Mouse (Mus musculus) 3134 (cell line): Measurements from ENCODE around the gene Zfyve28.
A peak's percentile ranks its signal among the peaks of the same experiment; 100 is the strongest.

ENCODE experiments used
- DNase-seq: peaks from one replicate; pipeline ENCODE4 v3.0.0-alpha.2; 2011; ENCODE audit warnings: low spot score; ENCODE audit not compliant: insufficient read length; ENCODE audit errors: extremely low read depth

Gene Zfyve28

DNA sequence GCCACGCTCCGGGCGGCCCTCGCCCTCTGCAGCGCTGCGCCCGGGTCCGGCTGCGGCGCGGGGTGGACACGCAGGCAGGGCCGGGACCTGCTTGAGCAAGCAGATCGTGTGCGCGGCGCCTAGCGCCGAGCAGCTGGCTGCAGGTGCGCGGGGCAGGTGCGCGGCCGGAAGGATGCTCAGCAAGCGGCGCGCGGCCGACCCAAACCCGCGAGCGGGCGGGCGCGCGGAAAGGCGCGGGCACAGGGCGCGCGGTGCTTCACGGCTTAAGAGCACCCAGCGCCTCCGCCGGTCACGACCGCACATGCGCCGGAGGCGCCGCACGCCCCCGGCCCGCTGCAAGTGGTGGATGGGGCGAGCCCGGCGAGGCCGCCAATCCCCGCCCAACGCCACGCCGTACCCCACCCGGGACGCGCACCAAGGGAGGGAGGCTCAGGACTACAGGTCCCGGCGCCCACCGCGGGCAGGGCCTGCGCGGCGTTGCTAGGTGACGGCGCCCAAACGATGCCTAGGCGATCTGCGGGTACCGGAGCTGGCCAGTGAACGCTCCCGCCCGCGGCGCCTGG lies at the start of gene Zfyve28, which contains the start of gene Cfap99:
Zfyve28 (minus strand) TSS at position 296 of the 563 bp plus-strand sequence.
Cfap99 (plus strand) TSS at position 447 of the 563 bp plus-strand sequence.
- DNase-seq = no peak

DNA sequence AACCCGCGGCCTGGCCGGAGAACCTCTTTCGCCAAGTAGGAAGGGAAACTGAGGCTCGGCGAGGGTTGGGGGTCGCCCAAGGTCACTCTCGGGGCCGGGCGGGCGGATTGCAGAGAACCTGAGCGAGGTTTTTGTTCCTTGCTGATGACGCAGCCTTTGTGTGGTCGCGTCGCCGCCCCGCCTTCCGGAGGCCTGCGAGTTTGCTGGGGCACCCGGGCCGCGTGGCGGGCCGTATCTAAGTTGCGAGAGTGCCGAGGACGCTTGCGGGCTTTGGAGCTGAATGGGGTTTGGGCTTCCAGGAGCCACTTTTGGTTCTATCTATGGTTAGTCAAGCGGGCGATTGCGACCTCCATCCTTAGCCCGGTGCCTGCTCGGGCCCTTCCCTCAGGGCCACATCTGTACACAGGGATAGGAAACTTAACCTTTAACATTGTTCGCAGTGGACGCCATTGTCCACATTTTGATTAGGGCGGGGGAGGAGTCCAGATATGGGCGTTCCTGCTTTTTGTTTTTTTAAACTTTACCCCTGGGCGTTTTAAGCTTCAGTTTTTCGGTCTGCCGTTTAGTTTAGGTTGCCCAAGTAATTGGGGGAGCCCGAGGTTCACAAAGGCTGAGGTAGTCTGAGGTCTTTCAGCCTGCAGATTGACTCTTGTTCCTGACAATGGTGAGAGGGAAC lies 48.7 kb upstream of the Zfyve28 start:
- peak; percentile 78 for DNase-seq

DNA sequence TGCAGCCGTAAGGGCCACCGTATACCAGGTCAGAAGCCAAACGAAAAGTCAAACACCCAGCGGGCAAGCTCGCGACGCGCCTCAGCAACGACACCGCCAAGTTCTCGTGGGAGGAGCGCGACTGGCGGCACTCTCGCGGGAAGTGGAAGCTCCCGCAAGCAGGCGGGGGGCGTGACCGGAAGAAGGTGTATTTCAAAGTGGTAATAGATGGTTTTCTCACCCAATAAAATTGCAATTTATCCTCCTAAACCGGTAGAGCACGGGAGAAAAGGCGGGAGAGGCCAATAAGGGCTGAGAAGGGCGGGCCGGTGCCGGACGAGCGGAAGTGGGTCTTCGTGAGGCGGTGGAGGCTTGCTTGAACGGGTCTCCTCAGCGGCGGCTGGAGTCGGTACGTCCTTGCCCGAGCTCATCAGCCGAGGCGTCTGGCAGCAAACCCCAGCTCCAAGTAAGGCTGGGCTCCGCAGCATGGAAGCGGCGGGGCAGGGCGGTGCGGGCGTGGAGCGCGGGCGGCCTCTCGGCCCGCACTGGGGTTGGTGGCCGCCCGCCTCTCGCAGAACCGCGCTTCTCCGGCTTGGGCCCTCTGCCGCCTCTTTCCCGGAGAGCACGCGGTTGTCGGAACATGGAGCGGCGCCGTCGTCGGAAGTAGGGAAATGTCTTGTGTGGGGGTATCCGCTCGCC lies 48.0 kb upstream of the Zfyve28 start, which contains the start of gene Rnf4:
Rnf4 (plus strand) TSS at position 193 of the 678 bp plus-strand sequence.
- peak; percentile 95 for DNase-seq

DNA sequence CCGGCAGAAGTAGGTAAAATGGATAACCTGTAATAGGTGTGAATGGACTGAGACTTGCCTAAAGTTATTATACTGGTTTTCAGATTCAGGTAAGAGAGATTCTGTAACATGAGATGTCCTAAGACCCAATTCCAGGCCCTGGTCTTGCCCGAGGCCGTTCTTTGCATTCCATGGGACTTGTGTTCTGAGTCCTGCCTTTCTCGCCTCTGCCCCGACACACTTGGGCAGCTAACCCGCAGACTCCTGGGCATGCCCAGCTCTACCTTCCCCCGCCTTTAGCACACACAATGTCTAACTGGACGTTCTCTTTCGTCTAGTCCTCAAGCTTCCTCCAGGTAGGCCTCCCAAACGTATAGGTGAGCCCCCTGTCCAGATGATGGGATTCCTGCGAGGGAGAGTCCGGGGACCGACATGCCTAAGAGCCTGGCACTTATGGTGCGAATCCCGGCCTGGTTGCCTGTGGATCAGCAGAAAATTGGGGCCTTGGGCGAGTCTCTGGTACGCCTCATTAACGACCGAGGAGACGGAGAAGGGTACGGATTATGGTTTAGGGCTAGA lies 47.4 kb upstream of the Zfyve28 start:
- no peak for DNase-seq

DNA sequence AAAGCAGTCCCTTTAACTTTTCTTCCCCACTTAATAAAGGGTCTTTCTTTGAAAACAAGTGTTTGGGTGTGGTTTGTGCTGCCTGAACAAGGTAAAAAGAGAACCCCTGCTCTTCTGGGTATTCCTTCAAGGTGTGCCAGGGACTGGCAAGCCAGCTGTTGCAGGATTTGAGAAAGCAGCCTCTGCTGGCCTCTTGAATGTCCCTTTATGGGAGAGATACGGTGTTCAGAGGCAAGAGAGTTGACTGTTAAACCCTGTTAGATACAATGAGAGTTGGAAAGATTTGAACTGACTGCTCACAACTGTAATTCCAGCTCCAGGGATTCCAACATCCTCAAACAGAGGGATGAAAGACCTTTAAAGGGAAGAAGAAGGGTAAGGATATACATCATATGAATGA lies 45.8 kb upstream of the Zfyve28 start:
- no peak for DNase-seq

DNA sequence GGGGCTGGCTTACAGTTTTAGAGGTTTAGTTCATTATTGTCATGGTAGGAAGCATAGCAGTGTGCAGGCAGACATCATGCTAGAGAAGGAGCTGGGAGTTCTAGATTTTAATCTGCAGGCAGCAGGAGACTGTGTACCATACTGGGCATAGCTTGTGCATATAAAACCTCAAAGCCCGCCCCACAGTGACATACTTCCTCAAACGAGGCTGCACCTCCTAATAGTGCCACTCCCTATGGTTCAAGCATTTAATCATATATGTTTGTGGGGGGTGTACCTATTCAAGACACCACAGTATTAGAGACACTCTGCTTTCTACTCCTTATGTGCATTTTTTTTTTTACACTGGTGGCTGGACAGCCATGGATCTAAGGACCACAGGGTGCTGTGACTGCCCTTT lies 41.9 kb upstream of the Zfyve28 start:
- DNase-seq = no peak

DNA sequence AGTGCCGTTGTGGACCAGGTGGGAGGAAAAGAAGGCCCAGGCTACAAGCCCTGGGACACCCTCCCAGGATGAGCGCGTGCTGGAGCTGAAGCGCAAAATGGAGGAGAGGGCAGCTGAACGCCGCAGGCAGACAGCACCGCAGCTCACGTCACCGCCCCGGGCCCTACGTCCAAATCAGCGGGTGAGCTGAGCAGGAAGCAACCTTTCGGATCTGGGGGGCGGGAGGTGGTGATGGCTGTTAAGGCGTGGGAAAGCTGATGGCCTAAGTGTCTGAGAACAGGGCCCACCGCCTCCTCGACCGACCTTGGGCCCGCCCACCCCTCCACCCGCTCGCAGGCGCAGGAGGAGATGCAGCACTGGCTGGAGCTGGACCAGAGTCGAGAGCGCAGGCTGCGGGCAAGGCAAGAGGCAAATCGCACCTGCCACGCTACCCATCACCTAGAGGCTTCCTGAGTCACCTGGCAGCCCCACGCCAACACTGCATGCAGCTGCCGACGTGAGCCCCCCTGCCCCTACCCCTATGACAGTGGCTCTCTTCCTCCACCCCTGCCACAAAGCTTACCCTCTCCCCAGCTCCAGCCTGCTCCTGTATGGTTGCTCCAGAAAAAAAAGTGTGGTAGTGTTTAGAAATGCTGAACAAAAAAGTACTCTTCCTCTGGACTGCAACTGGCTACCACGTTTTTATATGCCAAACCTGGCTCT lies 38.8 kb upstream of the Zfyve28 start:
- no peak for DNase-seq

DNA sequence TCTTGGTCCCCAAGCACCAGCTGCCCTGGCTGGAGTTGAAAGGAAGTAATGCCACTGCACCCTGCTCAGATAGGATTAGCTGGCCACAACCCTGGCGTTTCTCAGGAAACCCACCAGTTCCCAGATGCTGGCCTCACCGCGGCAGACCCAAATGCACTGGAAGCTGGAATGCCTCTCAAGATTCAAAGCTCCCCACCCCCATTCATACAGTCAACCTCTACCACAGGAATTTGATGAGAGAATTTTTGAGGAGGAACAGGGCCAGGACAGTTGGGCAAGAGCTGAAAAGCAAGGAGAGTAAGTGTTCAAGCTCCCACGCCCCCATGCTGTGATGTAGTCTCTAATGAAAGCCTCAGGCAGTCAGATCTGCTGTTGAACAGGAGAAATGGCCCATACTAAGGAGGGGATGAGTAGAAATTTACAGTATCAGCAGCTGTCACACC lies 38.0 kb upstream of the Zfyve28 start:
- DNase-seq = peak; percentile 60

DNA sequence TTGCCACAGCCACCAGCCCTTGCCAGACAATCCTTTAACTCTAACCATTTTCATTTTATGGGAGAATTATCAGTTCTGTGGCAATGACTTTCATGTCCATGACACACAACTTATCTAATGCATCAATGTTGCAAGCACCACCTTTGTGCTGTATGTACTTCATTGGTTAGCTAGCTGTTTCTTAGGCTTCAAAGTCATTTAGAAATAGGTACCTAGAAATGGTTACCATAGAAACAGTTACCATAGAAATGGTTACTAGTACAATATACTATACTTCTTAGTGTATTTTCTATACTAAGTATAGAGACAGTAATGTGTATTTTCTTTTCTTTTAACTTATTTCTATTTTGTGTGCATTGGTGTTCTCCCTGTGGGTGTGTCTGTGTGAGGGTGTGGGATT lies 37.0 kb upstream of the Zfyve28 start:
- DNase-seq = no peak

DNA sequence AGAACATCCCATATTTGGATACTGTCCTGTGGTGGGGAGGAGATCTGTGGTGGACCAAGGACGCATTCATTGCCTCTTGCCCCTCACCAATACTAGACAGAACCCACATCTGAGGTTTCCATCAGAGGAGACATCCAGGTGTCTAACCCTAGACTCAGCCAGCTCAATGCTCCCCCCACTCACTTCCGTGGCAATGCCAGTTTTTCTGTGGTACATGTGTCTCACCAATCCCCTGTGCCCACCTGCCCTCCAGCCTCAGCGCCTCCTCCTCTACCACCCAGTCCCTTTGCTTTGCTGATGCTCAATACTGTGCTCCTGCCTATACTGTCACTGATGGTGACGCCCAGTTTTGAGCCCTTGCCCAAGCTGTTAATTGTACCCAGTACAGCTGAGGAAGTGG lies 33.0 kb upstream of the Zfyve28 start:
- DNase-seq = no peak

DNA sequence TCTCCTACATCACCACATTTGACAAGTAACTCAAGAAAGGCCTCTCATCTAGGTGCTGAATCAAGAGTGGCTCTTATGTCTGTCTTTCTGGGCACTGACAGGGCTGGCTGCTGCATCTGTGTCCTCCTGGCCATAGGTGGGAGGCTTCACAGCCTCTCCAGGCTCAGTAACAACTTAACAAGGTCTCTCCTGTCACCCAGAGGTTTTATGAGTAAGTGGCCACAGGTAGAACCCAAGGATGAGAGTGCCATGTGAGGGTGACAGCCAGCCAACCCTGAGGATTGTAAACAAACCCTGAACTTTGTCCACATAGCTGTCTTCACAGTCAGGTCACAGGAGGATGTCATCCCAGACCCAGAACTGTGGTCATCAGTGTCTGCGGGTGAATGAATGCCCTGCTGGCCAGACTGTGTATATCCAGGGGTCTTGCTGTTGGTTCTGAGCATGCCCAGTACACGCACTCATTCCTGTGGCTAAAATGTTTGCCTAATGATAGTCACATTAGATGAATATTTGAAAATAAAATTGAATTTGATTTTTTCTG lies 31.3 kb upstream of the Zfyve28 start:
- no peak for DNase-seq

DNA sequence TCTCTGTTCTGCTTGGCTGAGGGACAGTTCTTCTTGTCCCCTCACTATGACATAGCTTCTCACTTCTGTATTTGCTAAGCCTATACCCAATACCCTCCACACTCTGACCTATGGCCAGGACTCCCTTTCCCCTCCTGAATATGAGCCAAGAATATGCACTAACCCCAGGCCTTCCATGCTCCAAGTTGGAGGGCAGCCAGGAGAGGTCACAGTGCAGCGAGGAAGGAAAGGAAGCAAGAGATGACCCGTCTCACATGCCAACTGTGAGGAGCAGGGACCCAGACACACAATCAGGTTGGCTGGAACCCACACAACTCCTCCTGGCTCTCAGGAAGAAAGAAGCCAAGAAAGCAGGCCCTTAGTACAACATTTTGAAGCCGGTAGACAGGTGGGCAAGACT lies 20.8 kb upstream of the Zfyve28 start:
- DNase-seq = no peak

DNA sequence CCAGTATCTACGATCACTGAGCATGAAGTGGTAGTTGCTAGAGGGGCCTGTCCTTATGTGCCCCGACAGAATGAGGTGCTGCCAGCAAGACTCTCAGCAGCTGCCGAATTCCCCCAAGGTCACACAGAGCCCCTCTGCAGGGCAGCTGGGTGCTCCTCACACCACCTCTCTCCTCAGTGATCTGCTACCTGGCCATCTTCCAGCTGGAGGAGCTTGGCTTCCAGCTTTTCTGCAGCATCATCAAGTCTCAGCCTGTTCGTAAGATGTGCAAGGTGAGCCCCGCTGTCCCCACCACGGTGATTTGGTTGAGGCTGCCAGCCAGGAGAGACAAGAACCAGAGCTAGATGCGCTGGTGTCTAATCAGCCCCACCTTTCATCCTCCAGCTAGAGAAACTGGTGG lies 14.1 kb upstream of the Zfyve28 start:
- no peak for DNase-seq

DNA sequence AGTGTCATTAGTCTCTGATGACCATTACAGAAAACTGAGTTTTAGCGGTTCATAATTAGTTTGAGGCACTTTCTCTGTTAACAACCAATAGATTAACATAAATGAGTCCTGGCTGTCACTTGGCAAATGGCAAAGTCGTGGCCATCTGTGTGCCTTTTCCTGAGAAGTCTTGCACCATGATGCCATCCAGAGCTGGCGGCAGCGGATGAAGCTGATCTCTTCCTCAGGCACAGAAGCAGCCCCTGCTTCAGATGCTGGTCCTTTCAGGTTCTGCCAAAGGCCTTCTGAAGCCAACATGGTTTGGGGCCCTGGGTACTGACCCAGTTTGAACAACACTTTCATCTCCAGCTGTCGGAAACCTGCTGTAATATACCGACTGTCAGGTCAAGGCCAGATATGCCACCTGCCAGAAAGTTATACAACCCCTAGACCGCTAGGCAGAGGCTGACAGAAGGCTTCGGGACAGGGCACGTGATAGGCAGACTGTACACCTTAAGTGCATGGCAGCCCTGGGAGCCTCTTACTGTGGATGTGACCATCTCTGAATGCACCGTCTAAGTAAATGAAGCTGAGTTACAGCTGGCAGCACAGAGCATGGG lies 10.8 kb upstream of the Zfyve28 start:
- DNase-seq = no peak

DNA sequence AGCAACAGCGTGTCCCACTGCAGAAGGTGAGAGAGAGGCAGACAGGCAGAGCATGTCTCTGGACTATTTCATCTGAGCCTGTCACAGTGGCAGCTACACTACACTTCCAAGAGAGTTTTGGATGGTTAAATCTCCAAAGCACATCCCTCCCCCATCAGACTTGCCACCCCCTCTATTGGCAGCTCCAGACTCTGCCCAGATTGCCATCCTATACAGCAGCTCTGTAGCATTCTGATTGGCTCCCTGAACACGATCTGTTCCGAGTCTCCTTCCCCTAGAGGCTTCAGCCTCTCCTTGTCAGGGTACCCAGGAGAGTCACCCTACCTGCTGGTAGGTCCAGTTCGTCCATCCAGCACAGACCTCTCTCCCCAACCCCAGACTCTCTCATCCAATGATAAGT lies 9.8 kb upstream of the Zfyve28 start:
- no peak for DNase-seq

DNA sequence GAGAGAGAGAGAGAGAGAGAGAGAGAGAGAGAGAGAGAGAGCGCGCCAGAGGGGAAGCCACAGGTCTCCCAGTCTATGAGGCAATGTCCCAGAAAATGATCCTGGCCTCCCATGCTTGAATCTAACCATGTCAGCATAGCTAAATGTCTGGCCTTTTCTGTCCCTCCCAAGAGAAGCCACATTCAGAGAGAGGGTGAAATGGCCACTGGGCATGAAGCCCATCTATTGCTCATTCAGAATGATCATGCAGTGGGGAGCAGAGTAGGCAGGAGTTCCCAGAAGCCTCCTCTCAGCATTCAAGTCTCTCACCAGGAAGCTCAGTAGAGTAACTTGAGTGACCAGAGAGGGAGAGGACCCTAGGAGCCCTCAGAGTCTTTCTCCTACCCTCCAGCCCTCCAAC lies 6.9 kb upstream of the Zfyve28 start:
- no peak for DNase-seq

DNA sequence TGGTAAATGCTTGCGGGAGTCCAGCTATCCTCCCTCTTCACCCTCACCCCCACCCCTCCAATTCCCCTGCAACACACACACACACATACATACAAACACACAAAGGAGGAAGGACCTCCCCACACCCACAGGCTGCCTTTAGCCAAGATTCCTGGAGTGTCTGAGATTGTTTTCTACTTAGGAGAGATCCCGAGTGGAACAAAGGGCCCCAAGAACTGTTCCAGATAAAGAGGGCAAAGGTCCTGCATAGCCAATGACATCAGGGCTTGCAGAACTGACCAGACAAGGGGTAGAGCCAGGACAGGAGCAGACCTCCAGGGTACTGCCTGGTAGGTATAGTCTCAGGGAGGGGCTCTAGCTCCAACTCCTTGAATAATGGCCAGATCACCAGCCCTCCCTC lies 6.4 kb upstream of the Zfyve28 start:
- DNase-seq = no peak

DNA sequence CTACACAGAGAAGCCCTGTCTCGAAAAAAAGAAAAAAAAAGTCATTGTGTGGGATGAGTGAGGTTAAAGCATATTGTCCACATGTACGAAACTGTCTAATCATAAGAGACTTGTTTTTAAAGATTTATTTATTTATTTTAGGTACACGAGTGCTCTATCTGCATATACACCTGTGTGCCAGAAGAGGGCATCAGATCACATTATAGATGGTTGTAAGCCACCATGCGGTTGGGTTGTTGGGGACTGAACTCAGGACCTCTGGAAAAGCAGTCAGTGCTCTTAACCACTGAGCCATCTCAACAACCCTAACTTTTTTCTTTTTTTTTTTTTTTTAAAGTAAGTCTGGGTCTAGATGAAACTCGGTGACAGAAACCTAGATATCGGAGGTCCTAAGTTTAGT lies 5.1 kb upstream of the Zfyve28 start:
- DNase-seq = no peak

DNA sequence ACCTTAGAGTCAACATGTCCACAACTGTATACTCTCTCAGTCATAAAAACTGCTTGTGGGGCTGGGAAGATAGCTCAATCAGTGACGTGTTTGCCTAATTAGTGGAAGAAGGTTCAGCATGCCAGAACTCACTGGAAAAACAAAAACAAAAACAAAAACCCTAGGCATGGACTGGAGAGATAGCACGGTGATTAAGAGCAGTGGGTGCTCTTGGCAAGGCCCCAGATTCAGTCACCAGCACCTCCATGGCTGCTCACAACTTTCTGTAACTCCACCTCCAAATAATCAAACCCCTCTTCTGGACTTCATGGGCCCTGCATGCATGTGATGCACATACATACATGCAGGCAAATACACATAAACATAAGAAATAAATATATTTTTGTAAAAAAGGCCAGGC lies 1.0 kb upstream of the Zfyve28 start:
- no peak for DNase-seq

DNA sequence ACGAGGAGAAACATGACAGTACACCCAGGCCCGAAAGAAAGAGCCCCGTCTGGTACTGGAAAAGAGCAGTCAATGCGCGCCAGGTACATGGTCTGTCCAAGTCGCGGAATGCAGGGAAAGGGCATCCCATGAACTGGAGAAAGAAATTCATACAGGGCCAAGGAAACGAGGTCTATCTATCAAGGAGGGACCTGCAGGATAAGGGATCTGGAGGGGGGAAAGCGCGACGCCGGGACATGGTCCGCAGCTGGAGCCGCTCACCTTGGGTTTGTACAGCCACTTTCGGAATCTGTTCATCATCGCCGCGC lies 457 bp downstream of the Zfyve28 start:
- no peak for DNase-seq
